Mouse (Mus musculus) spleen, adult 2 months (tissue): ENCODE results near the gene Tmem63b.

Experiments
- CTCF ChIP-seq: fragments of 200-500 bp; IDR thresholded peaks from 2 replicates; pipeline ENCODE4 v1.5.1; 2011; ENCODE audit warnings: mild to moderate bottlenecking, inconsistent platforms; ENCODE audit not compliant: insufficient read depth, insufficient read length, insufficient replicate concordance; ENCODE audit errors: extremely low read depth
- POLR2A ChIP-seq: fragments of 200-500 bp; IDR thresholded peaks from 2 replicates; pipeline ENCODE4 v1.6.1; 2011; ENCODE audit warnings: low read depth, low read length, inconsistent platforms

- TF ChIP-seq CTCF (no peak), POLR2A (no peak)
Measured at GRCm38 (mm10) chr17:45618941-45619385, 67.7 kb downstream of the Tmem63b start.
